Mouse (Mus musculus): ENCODE data around the gene Frmd4b.

GRCm38 (mm10) chr6:97269596-97269995 lies 347.7 kb downstream of the Frmd4b start:
- TF ChIP-seq MYOD1 (IDR thresholded peaks at IDR 0.05; ENCODE audit: control insufficient read depth in 1 of 3, insufficient read length in 2 of 3, low read depth in 2 of 3) = no peak
- TF ChIP-seq POLR2A (IDR thresholded peaks at IDR 0.05; ENCODE audit: insufficient read length, low read depth) = no peak
- no peak for TF ChIP-seq TCF12 (IDR thresholded peaks at IDR 0.05; ENCODE audit: insufficient read depth, poor library complexity, severe bottlenecking)
- no peak for TF ChIP-seq E2F4 (IDR thresholded peaks at IDR 0.05; ENCODE audit: insufficient read depth)
- TF ChIP-seq POLR2AphosphoS2 (IDR thresholded peaks at IDR 0.05; ENCODE audit: insufficient read length, low read depth) = no peak
- no peak for TF ChIP-seq USF1 (IDR thresholded peaks at IDR 0.05; ENCODE audit: low read depth)
- TF ChIP-seq MAX (IDR thresholded peaks at IDR 0.05; ENCODE audit: low read depth) = no peak
- TF ChIP-seq REST (IDR thresholded peaks at IDR 0.05; ENCODE audit: insufficient read depth, insufficient read length) = no peak
- TF ChIP-seq TCF3 (IDR thresholded peaks at IDR 0.05; ENCODE audit: insufficient read length, low read depth) = no peak
- TF ChIP-seq CEBPB (IDR thresholded peaks at IDR 0.05; ENCODE audit: insufficient read depth, poor library complexity, severe bottlenecking) = no peak
